Mouse (Mus musculus) left cerebral cortex, postnatal 14 days (tissue): ENCODE measurements around the gene Ppef2. TPM values are rescaled to one million over a fixed set of nuclear protein-coding genes. Genes with fewer than 3 reads are reported as not detected.
A peak's percentile ranks its signal among the peaks of the same experiment; 100 is the strongest.

Experiments used
- DNase-seq, 2 experiments: peaks; one replicate each; pipeline ENCODE4 v3.0.0; 2021 to 2022; ENCODE audit warnings: low spot score in 2 of 2, mixed read lengths in 1 of 2
- intact Hi-C: fragments of 180-260 bp; cut with DNase I; formaldehyde crosslinking; loops from one replicate; pipeline ENCODE4 v1.15.1; 2025
- total RNA-seq, 2 experiments: library from RNA; stranded (reverse); gene quantifications; 2 replicates each; pipeline ENCODE4 v1.2.3; 2021

Gene Ppef2
- total RNA-seq, 2 experiments from 2014 or later = 0.23 to 1.0 TPM

DNA sequence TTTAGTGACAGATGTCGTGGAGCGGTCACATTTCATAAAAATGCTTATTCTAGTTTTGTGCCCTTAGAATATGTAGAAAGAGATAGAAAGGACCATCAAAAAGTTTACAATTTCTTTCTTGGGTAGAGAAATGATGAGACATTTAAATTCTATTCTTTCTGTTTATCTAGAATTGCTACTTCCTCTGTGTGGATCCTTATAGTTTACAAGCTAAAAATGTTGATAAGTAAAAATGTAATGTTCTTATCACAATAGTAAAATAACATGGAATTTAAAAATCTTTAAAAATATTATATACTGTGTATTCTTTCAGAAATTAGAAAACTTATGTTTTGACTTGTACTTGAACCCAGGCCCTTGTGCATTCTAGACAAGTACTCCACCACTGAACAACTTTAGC is 11.2 kb downstream of the Ppef2 start:
- intact Hi-C loops = no loop called here
- DNase-seq = no peak

- no peak for DNase-seq
- intact Hi-C loops = no loop called here
Measured at GRCm38 (mm10) chr5:92240769-92241168, 15.3 kb downstream of the Ppef2 start.

- intact Hi-C loops = loop anchor here (5.0 kb wide), 1 partner anchor 42 kb away; no protein-coding TSS in a partner anchor
- DNase-seq = peak; percentile 68 to 82
Measured at GRCm38 (mm10) chr5:92239333-92240232, 16.5 kb downstream of the Ppef2 start.

- intact Hi-C loops = loop anchor here (5.0 kb wide), 1 partner anchor 38 kb away; no protein-coding TSS in a partner anchor
- DNase-seq = no peak
Measured at GRCm38 (mm10) chr5:92234939-92235557, 21.0 kb downstream of the Ppef2 start.

GRCm38 (mm10) chr5:92233366-92233765 is 22.7 kb downstream of the Ppef2 start:
- intact Hi-C loops = no loop called here
- no peak for DNase-seq

DNA sequence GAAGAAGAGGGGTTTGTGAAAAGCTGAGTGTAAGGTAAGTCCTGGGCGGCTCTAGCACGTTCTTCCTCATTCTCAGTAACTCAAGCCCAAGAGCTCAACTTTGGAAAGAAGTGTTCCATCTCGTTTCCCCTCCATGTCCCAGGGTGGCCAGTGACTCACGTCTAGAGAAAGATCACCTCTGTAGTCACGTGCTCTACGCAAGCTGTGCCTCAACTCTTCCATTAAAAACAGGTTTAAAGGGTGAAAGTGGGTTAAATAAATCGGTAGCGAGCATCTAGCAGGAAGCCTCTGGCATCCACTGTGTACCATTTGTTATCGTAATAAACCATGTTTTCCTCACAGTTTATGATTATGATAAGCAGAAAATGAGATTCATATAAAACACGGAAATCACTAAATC is 24.2 kb downstream of the Ppef2 start:
- DNase-seq = no peak
- intact Hi-C loops = no loop called here

GRCm38 (mm10) chr5:92230306-92230705 is 25.8 kb downstream of the Ppef2 start:
- no peak for DNase-seq
- intact Hi-C loops = no loop called here

DNA sequence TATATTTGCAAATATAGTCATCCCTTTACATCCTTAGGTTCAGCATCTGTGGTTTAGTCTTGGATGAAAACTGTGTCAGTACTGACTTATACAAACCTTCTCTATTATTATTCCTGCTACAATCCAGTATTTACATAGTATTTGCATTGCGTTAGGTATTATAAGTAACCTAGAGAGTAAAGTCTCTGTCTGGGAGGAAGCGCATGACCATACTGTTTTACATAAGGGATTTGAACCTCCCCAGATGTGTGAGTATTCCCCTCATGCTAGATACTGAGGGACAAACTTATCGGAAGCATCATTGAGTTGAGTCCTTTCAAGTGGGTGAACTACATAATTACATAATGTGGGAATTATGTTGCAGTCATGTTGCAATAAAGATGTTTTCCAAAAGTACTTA is 26.6 kb downstream of the Ppef2 start:
- intact Hi-C loops = no loop called here
- DNase-seq = no peak

- intact Hi-C loops = no loop called here
- no peak for DNase-seq
Measured at GRCm38 (mm10) chr5:92228776-92229175, 27.3 kb downstream of the Ppef2 start.

GRCm38 (mm10) chr5:92227782-92228181 is 28.3 kb downstream of the Ppef2 start:
- intact Hi-C loops = no loop called here
- no peak for DNase-seq

DNA sequence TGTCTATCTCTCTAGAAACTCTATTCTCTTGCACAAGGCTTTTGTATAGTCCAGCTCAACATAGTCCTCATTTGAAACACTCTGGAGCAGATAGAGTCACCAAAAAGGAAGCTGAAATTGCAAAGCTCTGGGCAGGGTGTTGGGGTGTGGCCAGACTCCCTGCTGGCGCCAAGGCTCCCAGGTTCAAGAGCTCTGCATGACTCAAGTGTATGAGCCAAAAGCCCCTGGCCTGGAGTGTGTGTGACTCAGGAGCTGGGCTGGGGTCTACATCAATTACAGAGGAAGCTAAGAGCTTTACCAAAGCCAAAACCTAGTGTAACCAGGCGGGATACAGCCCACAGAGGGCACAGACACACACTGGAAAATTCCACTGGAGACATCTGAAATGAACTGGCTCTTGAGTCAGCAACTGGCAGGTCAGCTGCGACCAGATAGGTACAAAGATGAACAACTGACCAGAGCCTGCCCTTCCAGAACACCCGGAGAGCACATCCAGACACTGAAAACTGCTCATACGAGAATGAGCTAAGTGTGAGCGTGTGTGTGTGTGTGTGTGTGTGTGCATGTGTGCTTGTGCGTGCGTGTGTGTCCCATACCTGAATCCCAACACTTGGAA is 35.7 kb downstream of the Ppef2 start:
- intact Hi-C loops = no loop called here
- no peak for DNase-seq

DNA sequence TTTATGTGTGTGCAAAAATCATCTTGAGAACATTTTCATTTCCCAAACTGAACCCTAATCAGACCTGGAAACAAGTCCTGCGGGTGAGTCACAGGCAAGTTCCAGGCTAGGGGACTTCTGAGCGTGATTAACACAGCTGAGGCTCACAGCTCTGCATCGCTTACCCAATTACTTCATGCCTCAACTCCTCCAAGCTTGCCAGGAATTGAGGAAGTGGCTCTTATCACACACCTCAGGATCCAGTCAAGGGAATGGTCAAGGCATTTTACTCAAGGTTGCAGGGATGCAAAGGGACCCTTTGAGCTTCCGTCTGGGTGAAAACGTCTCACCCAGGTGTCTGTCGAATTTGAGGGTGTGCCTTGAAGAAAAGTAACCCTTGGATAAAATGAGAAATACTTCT is 36.3 kb downstream of the Ppef2 start:
- intact Hi-C loops = no loop called here
- DNase-seq = no peak

GRCm38 (mm10) chr5:92218915-92219793 is 36.9 kb downstream of the Ppef2 start:
- intact Hi-C loops = no loop called here
- DNase-seq = no peak

- intact Hi-C loops = no loop called here
- no peak for DNase-seq
Measured at GRCm38 (mm10) chr5:92215308-92215707, 40.8 kb downstream of the Ppef2 start, which contains the start of gene U90926. U90926 (minus strand) TSS chr5:92215408.

GRCm38 (mm10) chr5:92212231-92212630 is 43.8 kb downstream of the Ppef2 start:
- intact Hi-C loops = no loop called here
- DNase-seq = no peak

DNA sequence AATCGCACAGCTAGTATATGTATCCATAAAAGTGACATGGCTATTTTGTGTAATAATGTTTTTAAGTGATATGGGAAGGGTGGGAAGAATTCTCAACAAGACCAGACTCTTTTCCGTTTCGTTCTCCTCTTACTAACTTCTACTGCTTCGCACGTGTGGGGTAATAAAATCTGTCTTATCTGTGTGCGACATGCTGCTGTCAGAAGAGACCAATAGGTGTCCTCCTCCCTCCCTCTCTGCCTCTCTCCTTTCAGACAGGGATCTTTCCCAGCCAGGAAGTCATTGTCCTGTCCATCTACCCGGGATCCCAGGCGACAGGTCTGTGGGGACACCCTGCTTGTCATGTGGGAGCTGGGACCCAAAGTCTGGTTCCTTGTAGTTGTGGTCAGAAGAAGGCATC is 45.9 kb downstream of the Ppef2 start:
- DNase-seq = no peak
- intact Hi-C loops = no loop called here

- intact Hi-C loops = no loop called here
- no peak for DNase-seq
Measured at GRCm38 (mm10) chr5:92206121-92206520, 50.0 kb downstream of the Ppef2 start.

DNA sequence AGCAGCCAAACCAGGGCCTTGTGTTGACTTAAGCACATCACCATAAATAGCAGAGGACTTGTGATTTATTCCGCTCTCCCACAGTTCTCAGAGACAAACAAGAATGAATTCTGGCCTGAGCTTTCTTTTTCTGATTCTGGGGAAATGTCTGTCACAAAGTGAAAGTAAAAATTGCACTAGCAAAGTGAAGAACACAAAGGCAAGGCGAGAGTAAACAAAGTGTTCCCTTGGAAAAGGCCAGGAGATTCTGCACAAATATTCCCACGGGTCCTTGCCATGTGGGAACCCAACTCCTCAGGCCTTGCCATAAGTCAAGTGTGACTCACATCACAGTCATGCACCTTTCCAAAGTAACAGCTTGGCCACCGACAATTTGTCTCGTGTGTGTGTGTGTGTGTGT is 50.4 kb downstream of the Ppef2 start:
- DNase-seq = no peak
- intact Hi-C loops = no loop called here

GRCm38 (mm10) chr5:92205184-92205583 is 50.9 kb downstream of the Ppef2 start:
- intact Hi-C loops = no loop called here
- no peak for DNase-seq
